Mouse (Mus musculus) ES-E14 (cell line): ENCODE data around the gene Agbl5. TPM values are rescaled to one million over a fixed set of nuclear protein-coding genes. Genes with fewer than 3 reads are reported as not detected.
"Not testable (repeated sequence)": the region's sequence is repeated elsewhere in the genome, so short reads cannot be mapped to it uniquely, and the experiment has no call there.

Experiments
- DNase-seq: peaks from one replicate; pipeline ENCODE4 v3.0.0-alpha.2; 2013; ENCODE audit warnings: low read depth, low spot score
- H3K27ac ChIP-seq: 2 replicates; pipeline ENCODE4 v1.5.1; 2012; ENCODE audit warnings: low read depth, mild to moderate bottlenecking, low read length, moderate library complexity, mixed read lengths; ENCODE audit not compliant: poor library complexity, insufficient read depth, severe bottlenecking
- H3K36me3 ChIP-seq: 2 replicates; pipeline ENCODE4 v1.6.1; 2012; ENCODE audit warnings: mild to moderate bottlenecking, low read length, moderate library complexity, mixed read lengths; ENCODE audit not compliant: control insufficient read depth, poor library complexity, insufficient read depth, severe bottlenecking
- H3K4me1 ChIP-seq, 2 experiments: fragments of 150-350 bp in 1 of 2; sonication (generic) in 1 of 2; 2 replicates each; pipeline ENCODE4 v1.6.1; 2012; ENCODE audit warnings: low read length in 2 of 2, mild to moderate bottlenecking in 1 of 2, mixed read lengths in 1 of 2; ENCODE audit not compliant: control insufficient read depth in 2 of 2, insufficient read depth in 2 of 2, poor library complexity in 1 of 2
- H3K4me3 ChIP-seq, 2 experiments: fragments of 150-350 bp in 1 of 2; sonication (generic) in 1 of 2; 2 replicates each; pipeline ENCODE4 v1.5.1; 2012; ENCODE audit warnings: low read length in 2 of 2, low read depth in 1 of 2, mild to moderate bottlenecking in 1 of 2, mixed read lengths in 1 of 2; ENCODE audit not compliant: insufficient read depth in 1 of 2, poor library complexity in 1 of 2, severe bottlenecking in 1 of 2
- H3K9ac ChIP-seq: 2 replicates; pipeline ENCODE4 v1.6.1; 2012; ENCODE audit warnings: low read depth, mild to moderate bottlenecking, low read length, mixed read lengths; ENCODE audit not compliant: poor library complexity, insufficient read depth, severe bottlenecking
- H3K9me3 ChIP-seq: fragments of 150-350 bp; sonication (generic); 2 replicates; pipeline ENCODE4 v1.6.1; 2012; ENCODE audit warnings: low read depth, mild to moderate bottlenecking, low read length; ENCODE audit not compliant: control insufficient read depth, insufficient read depth
- CHD2 ChIP-seq: IDR thresholded peaks from 2 replicates; pipeline ENCODE4 v1.6.1; 2014; ENCODE audit warnings: mild to moderate bottlenecking, low read depth, low read length, inconsistent platforms
- HCFC1 ChIP-seq: IDR thresholded peaks from 2 replicates; pipeline ENCODE4 v1.6.1; 2012; ENCODE audit warnings: low read length, inconsistent platforms, borderline replicate concordance; ENCODE audit not compliant: insufficient read depth
- MAFK ChIP-seq: IDR thresholded peaks from 2 replicates; pipeline ENCODE4 v1.6.1; 2014; ENCODE audit warnings: mild to moderate bottlenecking, low read depth, low read length, inconsistent platforms; ENCODE audit not compliant: insufficient read depth
- ZC3H11A ChIP-seq: IDR thresholded peaks from 2 replicates; pipeline ENCODE4 v1.6.1; 2012; ENCODE audit warnings: low read depth, mild to moderate bottlenecking, inconsistent platforms, low read length, borderline replicate concordance
- ZNF384 ChIP-seq: IDR thresholded peaks from 2 replicates; pipeline ENCODE4 v1.6.1; 2012; ENCODE audit warnings: low read depth, low read length, inconsistent platforms
- in situ Hi-C, 2 experiments: fragments of 600-800 bp; cut with MboI; formaldehyde crosslinking; loops; one replicate each; pipeline ENCODE4 v1.15.1; 2025; ENCODE audit warnings: low sequenced_read_pairs in 2 of 2, inconsistent platforms in 1 of 2; ENCODE audit not compliant: unreplicated experiment in 2 of 2
- total RNA-seq: library from RNA; depleted of rRNA; stranded (reverse); fragments of 300-350 nt; gene quantifications from 2 replicates; pipeline ENCODE4 v1.2.3, GENCODE M21; 2012

Gene Agbl5
- total RNA-seq, 1 experiment: 17.0 TPM

DNA sequence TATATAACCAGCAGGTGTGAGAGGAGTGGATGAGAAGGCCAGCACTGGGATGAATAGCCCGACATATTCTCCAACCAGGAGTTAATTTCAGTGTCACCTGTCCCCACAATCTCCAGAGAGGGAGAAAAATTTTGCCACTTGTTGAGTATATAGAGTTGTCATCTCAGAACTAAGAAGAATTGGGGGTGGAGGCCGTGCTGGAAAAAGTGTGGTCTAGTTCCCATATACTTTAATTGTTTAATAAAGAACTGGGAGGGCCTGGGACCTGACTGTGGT is 18.4 kb upstream of the Agbl5 start:
- peak overlapping the region; percentile 74 for H3K9ac ChIP-seq
- no peaks in the 10 kb centered on the region for H3K4me1 ChIP-seq
- no peaks in the 10 kb centered on the region for H3K9me3 ChIP-seq
- in situ Hi-C loops: no loop called here
- no peak for DNase-seq
- peak overlapping the region; percentile 70 to 89 for H3K4me3 ChIP-seq
- no peak for TF ChIP-seq ZC3H11A
- no peak for TF ChIP-seq MAFK
- TF ChIP-seq CHD2: no peak
- H3K27ac ChIP-seq: no peak overlapping the region
- H3K36me3 ChIP-seq: peaks cover 35% of the 10 kb centered on the region

DNA sequence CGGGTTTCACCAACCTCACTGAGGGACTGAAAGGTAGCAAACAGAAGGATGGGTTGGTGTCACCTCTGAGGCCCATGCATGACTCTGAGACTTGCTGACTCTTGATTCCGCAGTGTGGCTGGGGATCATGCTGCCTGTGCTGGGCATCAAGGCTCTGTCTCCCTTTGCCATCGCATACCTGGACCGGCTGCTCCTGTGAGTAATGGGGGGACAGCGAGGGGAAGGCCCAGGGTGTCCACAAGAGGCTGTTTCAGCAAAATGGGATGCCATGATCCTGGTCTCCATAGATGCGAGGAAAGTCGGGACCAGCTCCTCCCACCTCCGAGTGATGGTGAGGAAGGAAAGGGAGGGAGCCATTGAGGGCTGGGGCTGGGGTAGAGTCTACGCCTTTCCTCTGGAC is 15.9 kb upstream of the Agbl5 start:
- no peak for TF ChIP-seq ZNF384
- no peak overlapping the region for H3K27ac ChIP-seq
- no peaks in the 10 kb centered on the region for H3K9me3 ChIP-seq
- peaks cover 55% of the 10 kb centered on the region for H3K36me3 ChIP-seq
- in situ Hi-C loops: no loop called here
- H3K4me3 ChIP-seq: no peak overlapping the region
- H3K9ac ChIP-seq: no peak overlapping the region
- H3K4me1 ChIP-seq: no peaks in the 10 kb centered on the region
- DNase-seq: no peak

DNA sequence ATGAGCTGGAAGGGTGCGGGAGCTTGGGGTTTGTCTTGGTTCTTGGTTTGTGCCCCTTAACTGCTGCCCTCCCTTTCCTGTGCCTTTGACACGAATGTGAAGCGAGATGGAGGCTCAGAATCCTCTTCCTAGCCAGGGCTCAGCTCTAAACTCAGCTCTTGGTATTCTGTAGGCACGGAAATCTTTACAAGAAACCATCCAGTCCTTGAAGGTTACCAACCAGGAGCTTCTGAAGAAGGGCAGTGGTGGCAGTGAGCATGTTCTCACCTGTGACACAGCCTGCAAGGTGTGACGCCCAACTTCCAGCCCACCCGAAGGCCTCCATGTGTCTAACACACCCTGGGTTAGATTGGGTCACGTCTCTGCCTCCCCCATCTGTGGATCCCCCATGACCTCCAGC is 14.1 kb upstream of the Agbl5 start:
- no peak for TF ChIP-seq MAFK
- no peak for TF ChIP-seq HCFC1
- TF ChIP-seq CHD2: no peak
- no peak for TF ChIP-seq ZC3H11A
- TF ChIP-seq ZNF384: no peak
- peaks cover 59% of the 10 kb centered on the region for H3K36me3 ChIP-seq

DNA sequence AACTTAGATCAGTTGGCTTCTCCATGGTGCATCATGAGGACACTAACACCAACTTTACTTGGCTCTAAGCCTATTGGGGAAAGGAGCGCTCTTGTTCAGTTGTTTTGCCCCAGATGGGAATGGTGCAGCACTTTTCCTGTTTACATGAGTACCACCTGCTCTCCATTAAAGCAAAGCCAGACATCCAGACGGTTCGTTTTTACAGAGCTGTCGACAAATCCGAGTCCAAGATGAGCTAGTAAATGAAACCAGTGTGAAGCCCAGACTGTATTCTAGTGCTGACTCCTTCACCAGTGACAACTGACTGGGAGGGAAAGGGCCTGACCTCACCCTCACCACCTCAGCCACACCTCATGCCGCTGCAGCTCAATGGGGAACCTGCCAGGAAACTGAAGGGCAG is 9.9 kb upstream of the Agbl5 start:
- H3K36me3 ChIP-seq: peaks cover 37% of the 10 kb centered on the region
- no peak overlapping the region for H3K4me3 ChIP-seq
- DNase-seq: no peak
- no peak for TF ChIP-seq ZNF384
- no peak for TF ChIP-seq HCFC1
- no peak for TF ChIP-seq ZC3H11A
- no peak for TF ChIP-seq MAFK
- no peak for TF ChIP-seq CHD2
- H3K9me3 ChIP-seq: no peaks in the 10 kb centered on the region
- H3K9ac ChIP-seq: no peak overlapping the region
- H3K4me1 ChIP-seq: peaks cover 3% of the 10 kb centered on the region in 2 experiments; a peak in 2 of 4 replicates
- in situ Hi-C loops: no loop called here
- no peak overlapping the region for H3K27ac ChIP-seq

More for the DNA sequence above, 14.1 kb upstream of the Agbl5 start:
- Histone ChIP-seq H3K9me3 (no peaks in the 10 kb centered on the region), H3K9ac (no peak overlapping the region), H3K4me1 (peaks cover 0 to 3% of the 10 kb centered on the region in 2 experiments; a peak in 1 of 4 replicates), H3K27ac (no peak overlapping the region), H3K4me3 (no peak overlapping the region)
- in situ Hi-C loops: no loop called here
- no peak for DNase-seq

DNA sequence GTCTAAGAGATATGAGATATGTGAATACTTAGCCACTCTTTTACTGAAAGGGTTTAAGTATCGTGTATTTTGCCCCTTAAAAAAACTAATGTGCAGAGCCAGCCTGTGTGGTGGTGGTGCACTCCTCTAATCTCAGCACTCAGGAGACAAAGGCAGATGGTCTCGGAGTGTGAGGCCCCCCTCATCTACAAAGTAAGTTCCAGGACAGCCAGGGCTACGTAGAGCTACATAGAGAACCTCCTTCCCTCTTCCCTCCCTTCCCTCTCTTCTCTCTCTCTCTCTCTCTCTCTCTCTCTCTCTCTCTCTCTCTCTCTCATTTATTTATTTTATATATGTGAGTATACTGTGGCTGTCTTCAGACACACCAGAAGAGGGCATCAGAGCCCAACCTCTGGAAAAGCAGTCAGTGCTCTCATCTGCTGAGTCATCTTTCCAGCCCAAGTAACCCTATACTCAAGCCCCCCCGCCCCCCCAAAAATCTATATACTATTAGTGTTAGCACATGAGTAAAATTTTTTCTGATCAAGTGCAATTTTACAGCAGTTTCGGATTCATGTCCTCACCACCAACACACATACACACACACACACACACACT is 9.0 kb upstream of the Agbl5 start:
- H3K4me1 ChIP-seq: peaks cover 3% of the 10 kb centered on the region in 2 experiments; a peak in 2 of 4 replicates
- no peak for DNase-seq
- H3K9ac ChIP-seq: no peak overlapping the region
- no peak overlapping the region for H3K4me3 ChIP-seq
- H3K27ac ChIP-seq: no peak overlapping the region
- TF ChIP-seq HCFC1 (no peak), MAFK (no peak), ZC3H11A (no peak), CHD2 (no peak), ZNF384 (no peak)
- no peaks in the 10 kb centered on the region for H3K9me3 ChIP-seq
- in situ Hi-C loops: no loop called here
- H3K36me3 ChIP-seq: peaks cover 29% of the 10 kb centered on the region

DNA sequence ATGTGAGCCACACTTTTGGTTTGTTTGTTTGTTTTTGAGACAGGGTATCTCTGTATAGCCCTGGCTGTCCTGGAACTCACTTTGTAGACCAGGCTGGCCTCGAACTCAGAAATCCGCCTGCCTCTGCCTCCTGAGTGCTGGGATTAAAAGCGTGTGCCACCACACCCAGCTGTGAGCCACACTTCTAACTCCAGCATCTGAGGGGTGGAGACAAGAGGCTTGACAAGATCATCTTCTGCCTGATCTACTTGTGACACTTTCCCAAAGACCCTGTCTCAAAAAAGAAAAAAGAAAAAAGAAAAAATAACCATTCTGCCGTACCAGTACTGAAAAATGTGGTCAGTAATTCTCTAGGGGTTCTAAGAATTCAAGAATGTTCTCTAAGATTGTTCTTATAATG is 6.7 kb upstream of the Agbl5 start:
- H3K9me3 ChIP-seq, H3K9ac ChIP-seq, DNase-seq, H3K36me3 ChIP-seq, H3K4me3 ChIP-seq, H3K4me1 ChIP-seq, H3K27ac ChIP-seq, in situ Hi-C loops: not testable (repeated sequence)
